Mouse (Mus musculus): ENCODE measurements around the gene Mapk11.

DNA sequence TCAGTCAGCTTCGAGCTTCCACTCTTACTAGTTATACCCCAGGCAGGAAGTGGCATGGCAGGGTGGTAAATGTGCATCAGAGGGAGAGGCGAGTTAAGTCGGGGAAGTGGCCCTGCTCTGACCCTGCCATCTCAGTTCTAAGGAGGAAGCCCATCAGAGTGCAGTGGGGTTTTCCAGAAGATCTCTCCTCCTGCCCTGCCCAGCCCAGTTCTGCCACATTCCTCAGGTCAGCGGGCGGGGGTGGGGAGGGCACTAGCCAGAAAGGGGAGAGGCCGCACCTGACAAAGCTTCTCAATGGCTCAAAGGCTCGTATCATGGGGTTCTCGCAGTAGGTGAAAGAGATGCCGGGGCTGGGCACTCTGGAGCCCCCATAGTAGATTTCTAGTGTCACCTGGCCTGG, 12.0 kb upstream of the Mapk11 start:
- TF ChIP-seq POLR2A (IDR thresholded peaks at IDR 0.05; ENCODE audit: low read depth, low read length) (no peak), CTCF (IDR thresholded peaks at IDR 0.05; ENCODE audit: extremely low read depth, insufficient read length, insufficient replicate concordance, low read depth, low read length) (no peak)

All from small intestine, adult 2 months (tissue).